Mouse (Mus musculus) ovary, postnatal 14 days (tissue): ENCODE results near the gene Sit1.
"Not testable (repeated sequence)": the region's sequence is repeated elsewhere in the genome, so short reads cannot be mapped to it uniquely, and the experiment has no call there.

Experiments used
- DNase-seq: peaks from one replicate; pipeline ENCODE4 v3.0.0; 2022; ENCODE audit warnings: low spot score

Sit1 gene

DNA sequence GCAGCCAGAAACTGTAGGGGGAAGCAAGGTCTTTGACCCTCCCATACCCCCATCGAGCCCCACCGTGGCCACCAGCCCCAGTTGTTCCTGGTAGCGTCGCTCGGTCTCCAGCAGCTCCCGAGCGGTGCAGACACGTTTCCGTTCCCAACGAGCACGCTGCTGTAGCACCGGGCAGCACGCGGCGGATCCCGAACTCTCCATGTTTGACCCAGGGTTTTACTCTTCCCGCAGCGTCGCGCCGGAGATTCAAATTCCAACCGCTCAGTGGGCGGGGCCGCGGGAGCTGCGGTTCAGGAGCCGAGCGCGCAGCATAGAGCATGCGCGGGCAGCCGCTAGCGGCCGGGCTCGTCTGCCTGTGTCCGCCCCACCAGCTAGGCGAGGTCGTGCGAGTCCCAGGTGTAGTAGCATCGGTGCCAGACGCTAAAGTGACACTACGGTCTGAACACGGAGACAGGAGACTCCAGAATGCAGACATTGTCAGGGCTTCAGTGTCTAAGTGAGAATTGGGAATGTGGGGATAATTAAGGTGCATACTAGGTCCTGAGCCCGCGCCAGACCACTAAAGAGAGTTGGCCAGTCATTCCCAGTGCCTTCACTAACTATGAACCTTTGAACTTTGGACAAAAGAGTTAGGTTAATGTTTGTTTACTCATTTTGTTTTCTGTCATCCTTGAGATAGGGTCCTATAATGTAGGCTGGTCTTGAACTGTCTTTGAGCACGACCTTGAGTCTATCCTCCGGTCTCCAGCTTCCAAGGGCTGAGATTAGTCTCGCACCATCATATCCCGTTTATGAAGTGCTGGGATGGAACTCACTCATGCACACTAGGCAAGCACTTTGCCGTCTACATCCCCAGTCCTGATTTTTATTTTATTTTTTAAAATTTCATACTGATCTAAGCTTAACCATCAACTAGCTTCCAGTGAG, 16.1 kb upstream of the Sit1 start, which contains the start of gene Arhgef39:
Gene Arhgef39, minus strand, starts transcription at position 289 of the 927 bp plus-strand sequence.
- peak; percentile 69 for DNase-seq

DNA sequence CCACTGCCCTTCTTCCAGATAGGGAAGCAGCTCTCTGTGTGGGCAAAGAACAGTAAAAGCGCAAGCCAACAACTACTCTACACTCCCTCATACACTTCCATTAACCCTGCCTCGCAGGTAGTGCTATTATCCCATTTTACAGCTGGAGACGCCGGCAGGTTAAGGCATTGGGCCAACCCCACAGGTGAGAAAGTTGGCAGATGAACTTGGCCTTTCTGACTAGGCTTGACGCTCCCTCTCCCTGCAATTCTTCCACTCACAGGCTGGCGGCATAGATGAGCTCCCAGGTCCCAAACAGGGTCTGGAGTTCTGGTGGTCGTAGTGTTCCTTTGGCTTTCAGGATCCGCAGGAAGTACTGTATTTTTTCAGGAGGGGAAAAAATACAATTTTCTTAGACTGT, 15.4 kb upstream of the Sit1 start:
- DNase-seq, result no peak

DNA sequence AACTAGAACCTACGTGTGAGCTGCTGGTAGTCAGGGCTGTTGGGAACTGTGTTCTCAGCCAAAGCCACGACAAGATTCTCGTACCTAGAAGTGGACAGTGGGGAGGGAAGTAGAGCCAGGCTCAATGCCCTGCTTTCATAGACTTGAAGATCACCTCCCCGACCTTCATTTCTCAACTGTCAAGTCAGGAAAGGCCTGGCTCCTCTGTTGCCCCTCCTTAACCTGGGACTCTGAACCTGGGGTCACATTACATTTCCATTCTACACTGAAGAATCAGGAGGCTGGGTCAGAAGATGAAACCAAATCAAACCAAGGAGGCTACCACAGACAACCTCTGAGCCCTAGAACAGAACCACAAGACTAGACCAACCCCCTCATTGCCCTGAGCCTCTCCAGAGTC, 14.4 kb upstream of the Sit1 start:
- DNase-seq, result no peak

DNA sequence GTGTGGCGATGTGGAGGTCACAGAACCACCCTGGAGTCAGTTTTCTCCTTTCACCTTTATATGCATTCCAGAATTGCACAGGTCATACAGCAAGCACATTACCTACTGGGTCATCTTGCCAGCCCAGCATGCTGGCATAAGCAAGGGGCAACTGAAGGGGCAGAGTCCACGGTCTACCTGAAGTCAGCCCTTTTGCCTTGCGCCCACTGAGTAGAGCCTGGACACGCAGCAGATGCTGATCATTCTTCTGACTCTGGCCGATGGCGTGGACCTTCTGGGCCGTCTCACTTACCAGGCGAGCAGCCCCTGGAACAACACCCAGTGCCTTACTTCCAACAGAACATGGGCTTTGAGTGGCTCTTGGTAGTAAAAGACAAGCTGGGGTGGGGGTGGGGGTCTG, 13.9 kb upstream of the Sit1 start:
- DNase-seq, result no peak

DNA sequence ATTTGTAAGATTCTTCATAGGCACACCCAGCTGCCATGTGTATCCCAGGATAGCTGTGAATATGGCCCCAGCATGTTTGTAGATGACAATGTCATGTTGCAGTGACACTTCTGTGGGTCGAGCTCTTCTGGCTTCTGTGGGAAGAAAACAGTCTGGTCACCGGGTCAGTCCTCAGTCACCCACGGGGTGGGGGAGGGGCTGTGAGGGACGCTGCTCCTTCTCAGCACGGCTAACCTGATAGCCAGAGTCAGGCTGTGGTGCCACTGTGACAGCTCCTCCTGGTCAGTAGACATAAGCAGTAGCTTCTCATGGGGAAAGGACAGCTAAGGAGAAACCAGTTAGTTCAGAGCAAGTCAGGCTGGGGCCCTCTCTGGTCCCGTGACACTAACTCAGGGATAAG, 13.1 kb upstream of the Sit1 start:
- DNase-seq, result no peak

DNA sequence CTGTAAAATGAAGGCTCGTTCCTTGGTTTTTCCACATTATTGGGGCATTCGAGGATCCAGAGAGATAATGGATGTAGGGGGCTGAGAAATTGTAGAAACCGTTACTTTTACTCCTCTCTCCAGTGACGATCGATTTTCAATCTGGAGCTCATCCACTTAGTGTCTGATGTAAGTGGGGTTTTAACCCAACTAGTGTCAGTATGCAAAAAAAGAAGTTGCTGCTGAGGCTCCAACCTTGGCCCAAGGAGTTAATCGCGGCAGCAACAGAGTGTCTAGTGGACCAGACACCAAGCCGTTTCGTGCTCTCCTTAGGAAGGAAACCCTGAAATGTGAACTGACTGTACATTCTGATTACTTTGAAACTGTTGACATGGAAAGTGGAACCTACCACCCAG, 10.3 kb upstream of the Sit1 start:
- no peak for DNase-seq

DNA sequence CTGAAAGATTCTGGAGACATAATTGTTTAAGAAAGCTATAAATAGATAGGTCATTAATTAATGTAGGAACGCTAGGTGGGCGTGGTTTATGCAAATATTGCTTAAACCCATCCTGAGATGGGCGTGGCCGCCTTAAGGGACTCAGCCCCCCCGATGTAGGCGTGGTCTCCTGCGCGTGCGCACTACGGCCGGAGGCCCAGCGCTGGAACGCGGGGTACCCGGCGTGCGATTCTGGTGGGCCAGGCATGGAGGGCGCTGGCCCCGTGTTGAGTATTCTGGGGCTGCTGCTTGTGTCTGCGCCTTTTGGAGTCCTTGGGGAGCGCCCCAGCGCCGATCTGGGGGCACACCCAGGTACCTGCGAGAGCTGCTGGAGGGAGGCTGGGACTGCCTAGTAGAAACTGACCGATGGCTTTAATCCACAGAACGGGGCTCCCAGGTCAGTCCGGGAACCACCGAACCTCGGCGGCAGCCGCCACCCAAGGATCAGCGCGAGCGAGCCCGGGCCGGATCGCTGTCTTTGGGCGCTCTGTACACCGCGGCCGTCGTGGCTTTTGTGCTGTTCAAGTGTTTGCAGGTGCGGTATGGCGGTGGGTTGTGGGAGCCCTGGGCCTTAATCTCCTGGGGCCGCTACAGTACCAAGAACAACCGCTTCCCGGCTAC, 9.8 kb upstream of the Sit1 start:
- peak; percentile 98 for DNase-seq

DNA sequence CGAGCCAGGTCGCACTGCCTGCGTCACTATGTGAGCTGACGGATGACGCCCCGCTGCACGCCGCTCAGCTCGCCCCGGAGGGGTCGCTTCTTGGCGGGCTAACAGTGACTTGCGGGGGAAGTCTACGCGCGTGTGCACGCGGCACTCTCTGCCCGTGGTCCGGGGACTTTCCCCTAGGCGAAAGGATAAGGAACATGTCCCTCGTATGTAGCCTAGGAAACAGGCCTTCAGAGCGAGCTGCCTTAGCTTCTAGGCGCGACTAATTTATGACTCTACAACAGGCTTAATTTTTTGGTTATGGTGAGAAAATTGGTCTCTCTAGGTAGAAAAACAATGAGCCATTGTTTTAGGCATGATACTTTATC, 9.3 kb upstream of the Sit1 start, which contains the start of gene Ccdc107:
Gene Ccdc107, plus strand, starts transcription at position 80 of the 365 bp plus-strand sequence.
- DNase-seq, result peak; percentile 68

DNA sequence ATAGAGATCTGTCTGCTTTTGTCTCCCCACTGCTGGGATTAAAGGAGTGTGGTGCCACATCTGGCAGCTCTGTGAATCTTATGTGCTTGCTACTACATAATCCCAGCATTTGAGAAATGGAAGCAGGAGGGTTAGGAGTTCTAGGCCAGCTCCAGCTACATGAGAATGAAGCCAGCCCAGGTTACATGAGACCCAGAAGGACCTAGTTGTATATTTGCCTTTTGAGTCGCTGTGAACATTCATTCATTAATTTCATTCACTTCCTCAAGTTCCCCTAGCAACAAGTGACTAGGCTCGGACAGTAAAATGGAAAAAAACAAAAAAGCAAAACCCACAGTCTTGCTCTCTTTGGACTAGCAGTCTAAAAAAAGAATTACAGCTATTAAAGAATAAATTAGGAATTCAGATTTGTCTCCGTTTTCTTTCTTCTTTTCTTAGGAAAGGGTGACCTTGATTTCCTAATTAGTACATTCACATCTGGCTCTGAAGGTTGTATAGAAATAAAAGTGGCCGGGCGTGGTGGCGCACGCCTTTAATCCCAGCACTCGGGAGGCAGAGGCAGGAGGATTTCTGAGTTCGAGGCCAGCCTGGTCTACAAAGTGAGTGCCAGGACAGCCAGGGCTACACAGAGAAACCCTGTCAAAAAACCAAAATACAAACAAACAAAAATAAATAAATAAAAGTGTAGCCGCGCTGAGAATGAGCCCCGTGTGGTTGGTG, 8.7 kb upstream of the Sit1 start:
- DNase-seq, result no peak

DNA sequence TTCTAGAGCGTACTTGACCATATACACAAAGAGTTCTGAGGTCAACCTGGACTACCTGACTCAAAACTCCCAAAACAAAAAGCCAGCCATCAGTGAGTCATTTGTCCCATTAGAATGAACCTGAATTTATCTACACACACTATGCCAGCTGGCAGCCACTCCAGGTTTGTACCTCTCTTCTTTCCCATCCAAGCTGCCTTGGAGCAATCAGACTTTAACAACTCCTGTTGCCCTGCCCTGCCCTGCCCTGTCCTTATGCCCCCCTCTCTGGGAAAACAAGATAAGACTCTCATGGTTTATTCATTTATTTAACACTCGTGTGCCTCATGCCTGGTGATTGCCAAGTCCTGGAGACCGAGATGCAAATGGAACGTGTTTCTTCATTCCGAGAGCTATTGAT, 7.3 kb upstream of the Sit1 start:
- DNase-seq, result no peak

DNA sequence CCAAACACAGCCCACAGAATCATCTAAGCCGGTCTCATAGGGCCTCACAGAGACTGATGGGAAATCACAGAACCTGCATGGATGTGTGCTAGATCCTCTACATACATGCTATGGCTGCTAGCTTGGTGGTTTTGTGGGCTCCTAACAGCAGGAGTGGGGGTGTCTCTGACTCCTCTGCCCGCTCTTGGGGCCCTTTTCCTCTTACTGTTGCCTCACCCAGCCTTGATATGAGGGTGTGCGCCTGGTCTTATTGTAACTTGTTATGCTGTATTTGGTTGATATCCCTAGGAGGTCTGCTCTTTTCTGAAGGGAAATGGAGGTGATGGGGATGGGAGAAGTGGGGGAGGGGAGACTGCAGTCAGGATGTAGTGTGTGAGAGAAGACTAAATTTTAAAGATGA, 6.1 kb upstream of the Sit1 start:
- DNase-seq, result no peak

DNA sequence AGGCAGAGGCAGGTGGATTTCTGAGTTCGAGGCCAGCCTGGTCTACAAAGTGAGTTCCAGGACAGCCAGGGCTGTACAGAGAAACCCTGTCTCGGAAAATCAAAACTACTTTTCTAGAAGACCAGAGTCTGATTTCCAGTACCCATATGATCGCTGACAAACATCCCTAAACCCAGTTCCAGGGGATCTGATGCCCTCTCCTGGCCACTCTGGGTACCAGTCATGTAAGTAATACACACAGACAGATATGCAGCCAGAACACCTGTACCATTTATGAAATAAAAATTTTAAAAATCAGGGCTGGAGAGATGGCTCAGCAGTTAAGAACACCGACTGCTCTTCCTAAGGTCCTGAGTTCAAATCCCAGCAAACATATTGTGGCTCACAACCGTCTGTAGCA, 2.1 kb upstream of the Sit1 start:
- not testable (repeated sequence) for DNase-seq

DNA sequence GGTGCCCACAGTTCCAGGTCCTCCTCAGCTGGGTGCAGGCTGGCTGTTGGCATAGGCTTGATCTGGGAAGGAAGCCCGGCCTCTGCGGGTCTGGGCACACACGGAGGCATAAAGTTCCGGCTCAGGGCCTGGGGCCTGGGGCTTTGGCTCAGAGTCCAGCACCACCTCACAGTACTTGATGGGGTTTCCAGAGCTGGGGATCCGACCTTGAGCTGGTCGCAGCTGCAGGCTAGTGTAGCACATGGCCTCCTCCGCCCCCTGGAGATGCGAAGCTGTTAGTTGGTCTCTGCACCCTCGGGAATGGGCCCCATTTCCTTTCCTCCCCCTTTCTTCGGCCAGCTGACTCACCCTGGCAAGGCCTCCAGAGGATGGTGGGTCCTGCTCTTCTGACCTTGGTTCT, 943 bp downstream of the Sit1 start:
- DNase-seq, result no peak

DNA sequence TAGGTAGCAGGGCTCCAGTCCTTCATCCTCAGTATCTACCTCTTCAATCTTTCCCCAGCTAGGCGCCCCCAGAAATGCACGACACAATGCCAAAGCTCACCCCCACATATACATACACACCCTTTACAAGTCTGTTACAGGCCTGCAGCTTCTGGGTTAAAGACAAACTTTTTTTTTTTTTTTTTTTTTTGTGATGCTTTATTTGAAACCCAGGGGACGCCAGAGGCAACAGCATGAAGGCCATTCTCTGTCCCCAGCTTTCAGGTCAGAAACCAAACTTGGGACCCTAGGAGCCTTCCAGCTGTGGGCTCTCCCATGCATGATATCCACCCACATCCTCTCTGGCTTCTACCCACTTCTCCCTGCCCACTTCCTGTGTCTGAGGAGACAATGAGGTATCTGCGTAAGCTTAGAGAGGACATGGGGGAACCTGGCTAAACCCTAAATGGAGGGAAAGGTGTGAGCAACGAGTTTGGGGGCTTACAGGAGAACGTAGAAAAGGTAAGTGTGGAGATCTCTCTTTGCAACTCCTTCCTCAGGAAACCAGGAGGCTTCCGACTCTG, 1.6 kb downstream of the Sit1 start:
- DNase-seq, result no peak

DNA sequence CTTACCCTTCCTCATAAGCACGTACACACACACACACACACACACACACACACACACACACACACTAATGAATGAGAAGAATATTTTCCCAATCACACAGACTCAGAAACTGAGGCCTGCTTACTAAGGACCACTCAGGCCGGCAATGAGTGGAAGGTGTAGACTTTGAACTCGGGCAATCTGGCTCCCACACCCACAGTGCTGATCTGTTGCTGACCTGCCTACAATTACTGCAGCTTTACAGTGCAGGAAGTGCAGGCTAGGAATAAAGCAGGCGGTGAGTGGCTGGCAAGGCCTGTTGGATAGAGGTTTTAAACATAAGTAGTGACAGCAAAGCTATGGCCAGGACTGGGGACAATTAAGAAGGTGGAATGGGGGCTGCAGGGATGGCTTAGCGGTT, 2.5 kb downstream of the Sit1 start:
- DNase-seq, result no peak

DNA sequence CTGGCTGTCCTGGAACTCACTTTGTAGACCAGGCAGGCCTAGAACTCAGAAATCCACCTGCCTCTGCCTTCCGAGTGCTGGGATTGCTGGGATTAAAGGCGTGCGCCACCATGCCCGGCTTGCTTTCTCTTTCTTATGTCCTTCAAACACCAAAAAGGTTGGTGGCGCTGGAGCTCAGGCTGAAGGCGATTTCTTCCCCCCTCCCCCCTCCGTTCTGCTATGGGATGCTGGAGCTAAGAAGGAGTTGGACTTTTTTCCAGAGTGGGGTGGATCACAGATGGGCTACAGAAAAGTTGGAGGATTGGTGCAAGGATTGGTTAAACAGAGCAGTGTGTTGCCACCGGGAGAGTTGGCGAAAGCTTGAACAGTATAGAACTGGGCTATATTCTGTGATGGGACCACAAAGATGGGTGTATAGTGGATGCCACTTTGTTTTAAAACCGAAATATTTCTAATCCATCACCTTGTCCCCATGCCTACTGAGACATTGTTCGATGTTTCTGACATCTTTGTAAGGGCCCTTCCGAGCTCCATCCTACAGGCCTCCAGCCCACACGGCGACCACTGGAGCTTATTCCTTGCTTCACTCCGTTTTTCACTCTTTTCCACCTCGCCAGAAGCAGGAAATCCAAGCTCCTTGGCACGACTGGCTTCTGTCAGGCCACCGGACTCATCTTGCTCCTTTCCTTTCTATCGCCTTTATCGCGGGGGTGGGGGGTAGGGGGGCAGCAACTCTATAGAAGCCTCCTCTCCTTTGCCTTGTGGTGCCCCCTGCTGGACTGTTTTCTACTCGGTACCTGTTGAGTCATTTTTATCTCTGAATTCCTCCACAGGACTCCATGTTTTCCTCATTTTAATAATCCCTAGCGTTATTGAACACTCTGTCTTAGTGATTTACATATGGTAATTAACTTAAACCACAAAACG, 4.4 kb downstream of the Sit1 start:
- peak; percentile 63 for DNase-seq

DNA sequence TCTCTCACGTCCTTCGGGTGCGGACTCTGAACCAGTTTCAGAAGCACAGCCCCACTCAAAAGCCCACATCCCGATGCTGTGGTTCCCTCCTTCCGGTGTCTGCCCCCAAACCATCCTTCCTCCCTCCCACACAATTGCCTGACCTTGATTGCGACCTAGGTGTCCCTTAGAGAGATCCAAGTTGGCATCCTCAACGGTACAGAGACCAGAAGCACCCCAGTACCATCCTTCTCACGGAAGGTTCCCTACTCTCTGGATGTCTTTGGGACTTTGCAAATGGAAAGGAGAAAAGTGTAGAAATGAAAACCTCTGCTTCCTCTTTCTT, 5.0 kb downstream of the Sit1 start:
- no peak for DNase-seq

DNA sequence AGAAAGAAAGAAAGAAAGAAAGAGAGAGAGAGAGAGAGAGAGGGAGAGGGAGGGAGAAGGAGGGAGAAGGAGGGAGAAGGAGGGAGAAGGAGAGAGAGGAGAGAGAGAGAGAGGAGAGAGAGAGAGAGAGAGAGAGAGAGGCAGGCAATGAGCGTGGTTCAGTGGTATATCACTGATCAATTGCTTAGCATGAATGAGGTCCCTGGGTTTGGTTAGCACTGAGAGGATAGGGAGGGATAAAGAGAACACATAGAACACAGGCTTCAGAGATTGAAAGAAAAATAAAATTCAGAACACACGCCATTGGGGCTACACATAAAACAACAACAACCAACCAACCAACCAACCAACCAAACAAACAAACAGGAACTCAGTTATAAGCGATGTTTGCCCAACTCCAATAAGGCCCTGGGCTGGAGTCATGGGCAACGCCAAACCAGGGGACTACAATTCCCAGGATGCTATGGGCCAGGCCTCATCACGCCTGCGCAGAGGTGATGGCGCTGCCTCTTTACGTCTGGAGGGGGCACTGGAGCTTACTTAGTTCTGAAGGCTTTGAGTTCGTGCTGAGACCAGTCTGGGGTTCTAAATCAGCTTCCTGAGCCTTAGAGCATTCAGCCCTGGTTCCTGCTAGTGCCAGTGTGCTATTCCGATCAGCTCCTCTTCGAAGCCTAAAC, 5.5 kb downstream of the Sit1 start:
- peak; percentile 74 for DNase-seq

DNA sequence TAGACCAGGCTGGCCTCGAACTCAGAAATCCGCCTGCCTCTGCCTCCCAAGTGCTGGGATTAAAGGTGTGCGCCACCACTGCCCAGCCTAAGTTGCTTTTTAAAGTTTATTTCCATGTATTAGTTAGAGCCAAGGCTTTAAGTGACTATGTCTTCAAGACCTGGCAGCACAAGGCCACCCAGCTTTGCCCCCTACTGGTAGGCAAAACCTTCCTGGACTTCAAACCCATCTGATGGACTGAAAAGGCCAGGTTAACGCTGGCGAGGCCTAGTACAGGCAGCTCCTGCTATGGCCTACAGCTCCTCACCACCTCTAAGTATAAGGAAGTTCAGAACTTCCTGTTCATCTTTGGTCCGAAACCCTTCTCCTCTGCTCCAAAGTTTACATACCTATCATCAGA, 6.9 kb downstream of the Sit1 start:
- no peak for DNase-seq

DNA sequence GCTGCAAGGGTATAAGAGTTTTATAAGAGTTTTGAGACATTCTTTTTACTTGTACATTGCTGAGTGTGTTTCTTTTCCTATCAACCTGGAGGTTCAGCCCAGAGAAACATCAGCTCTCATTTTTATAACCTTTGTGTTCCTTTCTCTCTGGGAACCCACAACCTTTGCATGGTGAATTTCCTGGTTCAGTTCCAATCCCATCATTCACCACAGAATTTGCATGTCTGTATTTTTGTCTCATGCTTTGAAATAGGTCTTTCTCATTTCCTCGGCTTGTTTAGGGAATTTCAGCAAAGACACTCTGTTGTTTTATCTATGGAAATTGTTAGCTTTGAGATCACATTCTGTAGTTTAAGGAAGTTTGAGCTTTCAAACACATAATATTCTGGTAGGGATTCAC, 9.9 kb downstream of the Sit1 start:
- DNase-seq, result no peak

DNA sequence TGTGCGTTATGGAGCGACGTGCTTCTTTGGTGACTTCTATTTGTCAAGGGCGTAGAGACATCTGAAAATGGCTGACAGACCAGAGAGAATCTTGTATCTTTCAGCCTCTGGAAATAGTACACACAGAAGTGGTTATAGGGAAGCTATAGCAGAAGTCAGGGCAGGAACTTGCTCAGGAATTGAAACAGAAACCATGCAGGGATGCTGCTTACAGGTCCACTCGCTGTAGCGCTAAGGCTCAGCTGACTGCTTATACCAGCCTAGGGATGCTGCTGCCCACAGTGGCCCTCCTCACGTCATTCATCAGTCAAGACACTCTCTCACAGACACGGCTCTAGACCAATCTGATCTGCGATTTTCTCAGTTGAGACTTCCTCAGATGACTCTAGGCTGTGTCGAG, 13.2 kb downstream of the Sit1 start:
- DNase-seq, result no peak
